Mouse (Mus musculus) lung, embryonic 15.5 days (tissue): ENCODE results near the gene Sf3a2. TPM values are rescaled to one million over a fixed set of nuclear protein-coding genes. Genes with fewer than 3 reads are reported as not detected.
A peak's percentile ranks its signal among the peaks of the same experiment; 100 is the strongest.

ENCODE experiments used
- ATAC-seq: fragments of 200-750 bp; cut with Nextera tagmentation; 2 replicates; pipeline ENCODE4 v1.8.0; 2017; ENCODE audit warnings: moderate number of reproducible peaks, borderline replicate concordance; ENCODE audit not compliant: low FRiP score, low TSS enrichment; ENCODE audit errors: extremely low read depth
- H3K27ac ChIP-seq: fragments of 300-500 bp; sonication (generic); 2 replicates; pipeline ENCODE4 v1.5.1; 2015; ENCODE audit warnings: moderate library complexity, mild to moderate bottlenecking, inconsistent platforms
- H3K27me3 ChIP-seq: fragments of 300-500 bp; sonication (generic); 2 replicates; pipeline ENCODE4 v1.6.1; 2015; ENCODE audit warnings: inconsistent platforms
- H3K36me3 ChIP-seq: fragments of 300-500 bp; sonication (generic); 2 replicates; pipeline ENCODE4 v1.6.1; 2015; ENCODE audit warnings: inconsistent platforms
- H3K4me1 ChIP-seq: fragments of 300-500 bp; sonication (generic); 2 replicates; pipeline ENCODE4 v1.6.1; 2015; ENCODE audit warnings: inconsistent platforms
- H3K4me2 ChIP-seq: fragments of 300-500 bp; sonication (generic); 2 replicates; pipeline ENCODE4 v1.6.1; 2015; ENCODE audit warnings: inconsistent platforms, mild to moderate bottlenecking, moderate library complexity
- H3K4me3 ChIP-seq: fragments of 300-500 bp; sonication (generic); 2 replicates; pipeline ENCODE4 v1.5.1; 2015; ENCODE audit warnings: mild to moderate bottlenecking, inconsistent platforms
- H3K9ac ChIP-seq: fragments of 300-500 bp; sonication (generic); 2 replicates; pipeline ENCODE4 v1.6.1; 2015; ENCODE audit warnings: inconsistent platforms
- H3K9me3 ChIP-seq: fragments of 300-500 bp; sonication (generic); 2 replicates; pipeline ENCODE4 v1.6.1; 2016; ENCODE audit warnings: inconsistent platforms
- WGBS: fragments of 180-500 bp; shearing (Covaris S2); methylation state at CpG from one replicate; pipeline ENCODE4 v1.1.7; 2015; 5-methylcytosine and 5-hydroxymethylcytosine counted together
- polyA plus RNA-seq: library from polyadenylated mRNA; unstranded; fragments of >200 nt; fragmentation: Nextera tagmentation; extraction: Ambion mirVana; gene quantifications from 2 replicates; pipeline ENCODE4 v1.2.1, GENCODE M21; 2015

The Sf3a2 gene
- polyA plus RNA-seq, 1 experiment from 2014 or later: 64.7 TPM

GRCm38 (mm10) chr10:80829359-80830278 is 31.6 kb downstream of the Sf3a2 start:
- Histone ChIP-seq H3K4me1 (peaks cover 29% of the 10 kb centered on the region), H3K36me3 (peaks cover 17% of the 10 kb centered on the region), H3K4me3 (no peak overlapping the region), H3K9ac (no peak overlapping the region), H3K4me2 (no peak overlapping the region), H3K27me3 (peaks cover 19% of the 10 kb centered on the region), H3K9me3 (no peaks in the 10 kb centered on the region), H3K27ac (no peak overlapping the region)
- 69% methylated on average over 1 of the region's 1 CpGs for WGBS
- no peak for ATAC-seq

GRCm38 (mm10) chr10:80831136-80831535 is 33.1 kb downstream of the Sf3a2 start:
- Histone ChIP-seq H3K9ac (no peak overlapping the region), H3K4me1 (peaks cover 27% of the 10 kb centered on the region), H3K9me3 (no peaks in the 10 kb centered on the region), H3K4me3 (no peak overlapping the region), H3K4me2 (no peak overlapping the region), H3K36me3 (peaks cover 17% of the 10 kb centered on the region), H3K27ac (no peak overlapping the region), H3K27me3 (peaks cover 34% of the 10 kb centered on the region)
- 3% methylated on average over 9 of the region's 9 CpGs for WGBS
- ATAC-seq: no peak

GRCm38 (mm10) chr10:80832818-80833217 is 34.8 kb downstream of the Sf3a2 start:
- Histone ChIP-seq H3K36me3 (peaks cover 17% of the 10 kb centered on the region), H3K4me2 (no peak overlapping the region), H3K9ac (no peak overlapping the region), H3K27ac (no peak overlapping the region), H3K4me3 (no peak overlapping the region), H3K4me1 (peaks cover 25% of the 10 kb centered on the region), H3K27me3 (peaks cover 50% of the 10 kb centered on the region), H3K9me3 (no peaks in the 10 kb centered on the region)
- whole genome bisulfite sequencing: 61% methylated on average over 7 of the region's 7 CpGs
- ATAC-seq: no peak

- Histone ChIP-seq H3K9me3 (no peaks in the 10 kb centered on the region), H3K4me3 (0 out of 2 replicates have a peak overlapping the region, but pooled peaks have one; percentile 2), H3K27me3 (peaks cover 61% of the 10 kb centered on the region), H3K9ac (no peak overlapping the region), H3K27ac (no peak overlapping the region), H3K4me1 (peaks cover 8% of the 10 kb centered on the region), H3K4me2 (no peak overlapping the region), H3K36me3 (peaks cover 1% of the 10 kb centered on the region; the same call in 1 of the 2 replicates)
- WGBS: 51% methylated on average over 30 of the region's 30 CpGs
- ATAC-seq: no peak
Observed at GRCm38 (mm10) chr10:80835617-80836016, 37.6 kb downstream of the Sf3a2 start.

DNA sequence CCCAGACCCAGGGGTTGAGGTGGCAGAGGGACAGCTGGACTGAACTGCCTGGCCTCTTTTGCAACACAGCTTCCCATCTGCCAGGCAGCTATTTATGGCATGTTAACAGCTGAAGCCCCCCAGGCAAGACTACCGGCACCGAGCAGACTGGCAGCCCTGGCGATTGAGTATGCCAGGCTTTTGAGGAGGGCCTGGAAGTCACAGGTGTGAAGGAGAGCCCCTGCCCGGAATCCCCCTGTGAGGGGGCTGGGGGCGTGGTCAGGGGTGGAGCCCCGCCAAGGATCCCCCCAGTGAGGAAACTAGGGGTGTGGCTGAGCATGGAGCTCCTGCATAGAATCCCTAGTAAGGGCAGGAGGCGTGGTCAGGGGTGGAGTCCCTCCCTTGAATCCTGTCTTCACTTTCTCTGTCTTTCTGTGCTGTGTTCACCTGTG is 39.0 kb downstream of the Sf3a2 start:
- H3K27me3 ChIP-seq: peaks cover 68% of the 10 kb centered on the region
- H3K4me1 ChIP-seq: no peaks in the 10 kb centered on the region

DNA sequence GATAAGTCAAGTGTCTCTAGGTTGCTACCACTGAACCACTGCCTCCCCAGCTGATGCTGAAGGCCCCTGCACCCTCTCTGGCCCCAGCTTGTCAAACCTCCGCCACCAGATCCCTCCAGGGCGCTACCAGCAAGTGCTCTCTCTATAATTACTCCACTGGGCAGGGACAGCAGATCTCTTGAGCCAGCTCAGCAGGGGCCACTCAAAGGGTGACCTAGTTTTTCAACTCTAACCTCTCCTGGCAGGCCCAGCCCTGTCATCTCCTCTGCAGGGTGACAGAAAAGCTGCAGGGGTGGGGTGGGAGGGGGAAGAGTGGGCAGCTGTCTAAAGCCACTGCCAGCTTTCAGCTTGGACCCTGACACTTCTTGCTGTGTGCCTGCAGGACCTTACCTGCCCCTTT is 39.8 kb downstream of the Sf3a2 start:
- no peak overlapping the region for H3K4me2 ChIP-seq
- H3K4me1 ChIP-seq: no peaks in the 10 kb centered on the region
- H3K36me3 ChIP-seq: no peaks in the 10 kb centered on the region
- H3K27ac ChIP-seq: no peak overlapping the region
- peaks cover 76% of the 10 kb centered on the region for H3K27me3 ChIP-seq
- no peak overlapping the region for H3K4me3 ChIP-seq
- H3K9me3 ChIP-seq: no peaks in the 10 kb centered on the region
- H3K9ac ChIP-seq: no peak overlapping the region
- no peak for ATAC-seq
- WGBS: 8% methylated on average over 2 of the region's 2 CpGs

More for the DNA sequence above, 39.0 kb downstream of the Sf3a2 start:
- H3K36me3 ChIP-seq: no peaks in the 10 kb centered on the region
- no peak overlapping the region for H3K4me2 ChIP-seq
- ATAC-seq: no peak
- 46% methylated on average over 7 of the region's 7 CpGs for WGBS
- H3K9ac ChIP-seq: no peak overlapping the region
- no peak overlapping the region for H3K4me3 ChIP-seq
- H3K9me3 ChIP-seq: no peaks in the 10 kb centered on the region
- H3K27ac ChIP-seq: no peak overlapping the region

DNA sequence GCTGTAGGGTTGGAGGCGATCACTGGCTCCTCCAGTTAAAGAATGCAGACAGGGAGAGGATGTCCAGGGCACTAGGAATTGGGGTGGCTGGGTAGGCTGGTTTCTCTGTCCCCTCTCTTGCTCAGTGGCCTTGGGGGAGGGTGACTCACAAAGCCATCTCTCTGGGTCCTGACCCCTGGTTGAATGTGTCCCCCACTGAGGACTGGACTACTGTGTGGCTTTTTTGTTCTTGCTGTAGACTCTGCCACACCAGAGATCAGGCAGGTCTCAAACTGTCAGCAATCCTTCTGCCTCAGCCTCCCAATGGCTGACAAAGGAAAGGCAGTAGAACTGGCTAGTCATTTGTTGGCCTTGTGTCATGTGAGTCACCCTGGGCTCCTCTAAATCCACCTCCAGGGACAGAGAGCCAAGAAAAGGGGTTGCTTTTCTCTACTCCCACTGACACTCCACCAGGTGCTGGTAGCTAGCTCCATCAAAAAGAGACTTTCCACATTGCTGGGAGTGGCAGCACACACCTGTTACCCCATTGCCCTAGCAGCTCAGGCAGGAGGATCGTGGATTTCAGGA is 40.4 kb downstream of the Sf3a2 start:
- no peak overlapping the region for H3K4me2 ChIP-seq
- peaks cover 76% of the 10 kb centered on the region for H3K27me3 ChIP-seq
- no peak for ATAC-seq
- no peak overlapping the region for H3K27ac ChIP-seq
- H3K4me1 ChIP-seq: peaks cover 2% of the 10 kb centered on the region
- H3K36me3 ChIP-seq: no peaks in the 10 kb centered on the region
- WGBS: 37% methylated on average over 2 of the region's 2 CpGs
- no peaks in the 10 kb centered on the region for H3K9me3 ChIP-seq
- H3K4me3 ChIP-seq: no peak overlapping the region
- no peak overlapping the region for H3K9ac ChIP-seq

- Histone ChIP-seq H3K27me3 (peaks cover 76% of the 10 kb centered on the region), H3K4me2 (no peak overlapping the region), H3K9ac (no peak overlapping the region), H3K36me3 (no peaks in the 10 kb centered on the region), H3K9me3 (no peaks in the 10 kb centered on the region), H3K4me1 (peaks cover 10% of the 10 kb centered on the region), H3K27ac (no peak overlapping the region), H3K4me3 (no peak overlapping the region)
- no peak for ATAC-seq
- WGBS: 59% methylated on average over 6 of the region's 6 CpGs
Observed at GRCm38 (mm10) chr10:80839848-80840247, 41.9 kb downstream of the Sf3a2 start.

GRCm38 (mm10) chr10:80841685-80842084 is 43.7 kb downstream of the Sf3a2 start:
- H3K4me2 ChIP-seq: no peak overlapping the region
- no peak overlapping the region for H3K4me3 ChIP-seq
- no peak overlapping the region for H3K27ac ChIP-seq
- H3K9me3 ChIP-seq: no peaks in the 10 kb centered on the region
- 80% methylated on average over 2 of the region's 2 CpGs for WGBS
- H3K9ac ChIP-seq: no peak overlapping the region
- no peak for ATAC-seq
- peaks cover 10% of the 10 kb centered on the region for H3K4me1 ChIP-seq
- H3K27me3 ChIP-seq: peaks cover 74% of the 10 kb centered on the region
- no peaks in the 10 kb centered on the region for H3K36me3 ChIP-seq

DNA sequence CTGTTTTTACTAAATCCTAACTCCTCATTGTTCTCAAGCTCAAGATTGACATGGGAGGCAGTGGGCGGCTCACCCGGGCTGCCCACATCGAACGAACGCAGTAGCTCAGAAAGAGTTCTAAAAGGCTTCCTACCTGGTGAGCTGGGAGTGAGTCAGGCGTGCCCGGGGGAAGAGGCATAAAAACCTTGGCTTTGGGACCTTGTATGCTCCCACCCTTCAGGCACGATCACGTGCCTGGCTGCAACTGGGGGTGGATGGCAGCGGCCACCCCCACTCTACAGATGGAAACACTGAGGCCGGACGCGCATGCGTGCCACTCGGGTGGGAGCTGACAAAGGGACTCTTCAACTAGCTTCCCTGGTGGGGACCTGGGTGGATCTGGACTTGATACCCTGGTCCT is 44.3 kb downstream of the Sf3a2 start:
- Histone ChIP-seq H3K9ac (no peak overlapping the region), H3K4me1 (peaks cover 10% of the 10 kb centered on the region), H3K9me3 (no peaks in the 10 kb centered on the region), H3K27ac (no peak overlapping the region), H3K4me2 (no peak overlapping the region), H3K4me3 (no peak overlapping the region), H3K36me3 (no peaks in the 10 kb centered on the region), H3K27me3 (peaks cover 68% of the 10 kb centered on the region)
- WGBS: 74% methylated on average over 15 of the region's 15 CpGs
- ATAC-seq: no peak

GRCm38 (mm10) chr10:80843087-80843930 is 45.3 kb downstream of the Sf3a2 start:
- no peak for ATAC-seq
- H3K9me3 ChIP-seq: no peaks in the 10 kb centered on the region
- no peaks in the 10 kb centered on the region for H3K36me3 ChIP-seq
- 8% methylated on average over 32 of the region's 32 CpGs for WGBS
- 0 out of 2 replicates have a peak overlapping the region, but pooled peaks have one; percentile 19 for H3K9ac ChIP-seq
- H3K4me1 ChIP-seq: peaks cover 10% of the 10 kb centered on the region
- H3K27me3 ChIP-seq: peaks cover 60% of the 10 kb centered on the region
- H3K27ac ChIP-seq: no peak overlapping the region
- H3K4me3 ChIP-seq: peak overlapping the region; percentile 38
- H3K4me2 ChIP-seq: peak overlapping the region; percentile 72
